Mouse (Mus musculus): ENCODE results near the gene Pdilt.

GRCm38 (mm10) chr7:119486683-119487082 lies 36.6 kb downstream of the Pdilt start:
- TF ChIP-seq CTCF (IDR thresholded peaks at IDR 0.05; ENCODE audit: low read depth) (no peak), EP300 (IDR thresholded peaks at IDR 0.05; ENCODE audit: low read depth) (no peak)
